Mouse (Mus musculus) embryo, embryonic 11 days (tissue): ENCODE data around the gene Eid3.

Experiments
- DNase-seq: peaks from one replicate; pipeline ENCODE4 v3.0.0-alpha.2; 2015

Gene Eid3

GRCm38 (mm10) chr10:82863106-82863680 is 3.2 kb upstream of the Eid3 start:
- no peak for DNase-seq

DNA sequence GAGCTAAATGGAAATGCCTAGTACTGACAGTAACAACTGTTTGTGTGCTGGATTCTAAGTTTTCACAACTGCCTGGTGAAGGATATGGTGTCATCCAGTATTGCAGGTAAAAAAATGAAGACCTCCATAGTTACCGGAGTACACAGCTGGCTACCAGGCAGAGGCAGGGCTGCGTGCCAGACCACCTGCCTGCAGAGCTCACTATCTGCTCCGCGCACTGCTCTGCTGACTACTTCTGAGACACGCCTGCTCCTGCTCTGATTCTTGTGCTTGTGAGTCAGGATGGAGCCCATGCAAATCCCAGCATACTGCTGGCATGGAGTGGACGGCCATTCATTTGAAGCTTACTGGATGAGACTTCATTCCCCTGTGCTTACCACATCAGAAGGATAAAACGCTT is 2.6 kb upstream of the Eid3 start:
- no peak for DNase-seq

- DNase-seq = no peak
Observed at GRCm38 (mm10) chr10:82866832-82867231, 406 bp downstream of the Eid3 start.

DNA sequence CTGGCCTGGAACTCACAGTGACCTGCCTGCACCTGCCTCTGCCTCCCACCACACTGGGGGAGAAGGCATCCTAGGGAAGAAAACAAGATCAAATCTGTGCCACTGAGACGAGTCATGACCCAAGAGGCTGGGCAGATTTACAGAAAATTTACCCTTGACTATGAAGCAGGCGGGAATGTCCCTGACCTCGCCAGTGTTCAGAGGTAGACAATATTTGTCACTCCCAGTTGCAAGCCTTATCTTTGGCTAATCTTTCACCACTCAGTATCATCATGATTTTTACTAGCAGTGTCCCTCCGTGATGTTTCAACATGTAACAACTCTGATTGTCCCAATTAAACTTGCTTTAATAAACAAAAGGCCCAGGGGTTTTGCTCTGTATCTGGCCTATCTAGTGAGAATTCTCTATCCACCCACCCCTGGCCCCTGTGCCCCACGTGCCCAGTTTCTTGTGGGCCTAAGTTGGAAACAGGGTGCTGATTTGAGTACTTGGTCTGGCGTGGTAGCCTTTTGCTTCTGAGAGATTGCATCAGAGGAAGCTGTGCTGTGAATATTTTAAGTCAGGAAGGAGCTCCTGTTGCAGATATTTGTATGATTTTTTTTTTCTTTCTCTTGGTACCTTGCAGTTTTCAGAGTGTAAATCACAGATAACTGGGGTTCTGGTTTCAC is 2.1 kb downstream of the Eid3 start:
- DNase-seq = no peak

DNA sequence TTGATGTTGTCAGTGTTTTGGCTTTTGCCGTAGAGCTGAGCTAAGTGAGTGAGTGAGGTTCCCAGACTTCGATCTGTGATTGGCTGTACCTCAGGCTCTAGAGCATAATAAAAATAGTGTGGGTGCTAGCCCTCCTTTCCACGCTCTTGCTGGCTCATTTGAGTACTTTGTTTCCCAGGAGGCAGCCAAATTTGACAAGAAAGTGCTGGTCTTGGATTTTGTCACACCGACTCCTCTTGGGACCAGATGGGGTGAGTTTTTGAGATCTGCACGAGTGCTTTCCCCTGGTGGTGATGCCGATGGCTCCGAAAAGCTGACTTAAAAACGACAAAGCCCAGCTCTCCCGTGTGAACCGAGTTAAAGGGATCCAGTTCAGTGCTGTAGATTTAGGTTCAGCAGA is 9.0 kb downstream of the Eid3 start:
- no peak for DNase-seq

GRCm38 (mm10) chr10:82876076-82876796 is 9.8 kb downstream of the Eid3 start:
- peak; percentile 34 for DNase-seq

DNA sequence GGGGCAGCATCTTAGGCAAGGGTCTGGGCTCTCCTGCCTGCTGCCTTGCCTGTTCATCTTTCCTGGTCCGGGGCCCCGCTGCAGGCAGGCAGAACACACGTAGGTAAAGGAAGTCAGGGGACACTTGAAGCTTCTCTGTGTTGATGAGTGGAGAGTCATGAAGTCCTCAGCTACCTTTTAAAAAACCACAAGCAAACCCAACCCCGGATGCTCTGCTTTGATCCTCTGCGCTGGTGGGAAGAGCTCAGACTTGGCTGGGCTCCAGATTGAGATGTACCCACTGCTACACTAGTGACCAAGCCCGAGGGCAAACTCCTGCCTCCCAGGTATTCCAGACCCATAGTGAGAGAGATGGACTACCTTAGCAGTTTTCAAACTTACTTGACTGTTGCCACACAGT is 20.9 kb downstream of the Eid3 start:
- DNase-seq = no peak

- DNase-seq = no peak
Observed at GRCm38 (mm10) chr10:82888576-82888975, 22.1 kb downstream of the Eid3 start.

GRCm38 (mm10) chr10:82889447-82889973 is 23.1 kb downstream of the Eid3 start:
- no peak for DNase-seq

DNA sequence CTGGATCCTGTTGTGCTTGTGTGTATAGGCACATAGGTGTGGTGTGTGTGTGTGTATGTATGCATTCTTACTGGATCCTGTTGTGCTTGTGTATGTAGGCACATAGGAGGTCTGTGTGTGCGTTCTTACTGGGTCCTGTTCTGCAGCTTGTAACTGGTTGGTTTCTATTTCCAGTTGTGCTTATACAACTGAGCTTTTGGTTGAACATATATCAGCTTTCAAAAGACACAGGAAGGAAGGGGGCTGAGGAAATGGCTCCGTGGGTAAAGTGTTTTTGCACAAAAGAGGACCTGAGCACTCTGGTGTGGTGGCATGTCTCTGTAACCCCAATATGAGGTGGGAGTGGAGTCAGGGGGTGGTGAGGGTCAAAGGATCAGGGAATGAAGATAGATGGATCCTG is 24.5 kb downstream of the Eid3 start:
- no peak for DNase-seq

GRCm38 (mm10) chr10:82891427-82891826 is 25.0 kb downstream of the Eid3 start:
- DNase-seq = no peak

DNA sequence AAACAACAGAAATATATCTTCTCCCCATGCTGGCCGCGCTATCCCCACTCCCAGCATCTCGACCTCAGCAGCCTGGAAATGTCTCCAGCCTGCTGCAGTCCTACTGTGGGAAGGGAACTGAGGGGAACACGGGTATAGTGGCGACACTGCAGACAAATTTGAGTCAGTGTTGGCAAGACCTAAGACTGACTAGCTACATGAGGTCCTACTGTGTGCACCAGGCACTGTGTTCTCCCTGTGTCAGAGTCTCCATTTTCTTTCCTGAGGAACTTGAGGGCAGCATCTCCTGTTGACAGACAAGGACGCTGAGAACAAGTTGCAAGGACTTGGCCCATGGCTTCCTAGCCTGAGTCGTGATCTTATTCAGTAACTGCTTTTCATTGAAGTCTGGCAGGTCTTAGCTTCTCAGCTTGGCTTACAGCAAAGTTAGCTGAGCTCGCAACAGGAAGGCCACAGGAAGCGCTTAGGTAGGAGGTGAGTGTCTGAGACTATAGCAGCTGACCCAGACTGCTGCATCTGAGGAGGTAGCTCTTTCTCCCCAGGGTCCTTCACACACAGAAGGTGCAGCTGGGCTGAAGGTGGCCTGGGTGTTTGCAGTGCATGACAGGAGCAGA is 26.1 kb downstream of the Eid3 start:
- DNase-seq = no peak

- no peak for DNase-seq
Observed at GRCm38 (mm10) chr10:82893872-82894650, 27.6 kb downstream of the Eid3 start.

- DNase-seq = no peak
Observed at GRCm38 (mm10) chr10:82897936-82898335, 31.5 kb downstream of the Eid3 start.

DNA sequence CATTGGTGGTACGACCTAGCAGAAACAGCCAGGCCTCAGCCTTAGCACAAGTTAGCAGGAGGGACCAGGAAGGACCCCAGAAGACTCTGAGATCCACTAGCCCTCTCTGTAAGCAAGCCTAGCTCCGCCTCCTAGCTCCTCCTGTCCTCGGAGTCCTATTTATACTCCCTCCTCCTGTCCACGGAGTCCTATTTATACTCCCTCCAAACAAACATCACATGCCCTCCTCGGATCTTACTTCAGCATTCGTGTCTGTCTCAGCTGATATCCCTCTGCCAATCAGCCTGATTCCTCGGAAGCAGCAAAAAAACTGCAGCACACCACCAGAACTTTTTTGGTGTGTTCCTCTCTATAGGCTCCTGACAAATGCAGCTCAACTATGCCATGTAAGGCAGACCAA is 32.5 kb downstream of the Eid3 start:
- DNase-seq = no peak

GRCm38 (mm10) chr10:82899810-82900421 is 33.5 kb downstream of the Eid3 start:
- peak; percentile 26 for DNase-seq

GRCm38 (mm10) chr10:82900546-82900945 is 34.1 kb downstream of the Eid3 start:
- DNase-seq = peak; percentile 55

GRCm38 (mm10) chr10:82901436-82901835 is 35.0 kb downstream of the Eid3 start:
- DNase-seq = peak; percentile 81

- DNase-seq = no peak
Observed at GRCm38 (mm10) chr10:82908526-82908925, 42.1 kb downstream of the Eid3 start.

DNA sequence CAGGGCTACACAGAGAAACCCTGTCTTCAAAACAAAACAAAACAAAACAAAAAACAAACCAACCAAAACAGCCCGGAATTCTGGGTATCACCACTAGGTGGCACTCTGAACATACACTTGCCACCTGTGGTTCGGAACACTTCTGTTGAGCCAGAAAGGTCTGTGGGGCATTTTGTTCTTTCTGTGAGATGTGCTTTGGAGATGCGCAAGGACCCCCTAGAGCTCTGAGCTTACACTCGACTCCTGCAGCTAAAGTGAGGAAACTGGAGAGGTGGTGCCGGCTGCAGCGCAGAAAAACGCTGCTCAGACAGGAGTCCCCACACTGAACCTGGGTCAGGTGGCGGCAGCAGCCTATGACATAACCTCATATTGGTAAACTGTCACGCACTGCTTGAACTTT is 43.0 kb downstream of the Eid3 start:
- DNase-seq = peak; percentile 83

- DNase-seq = no peak
Observed at GRCm38 (mm10) chr10:82910198-82910597, 43.8 kb downstream of the Eid3 start.

- DNase-seq = no peak
Observed at GRCm38 (mm10) chr10:82913238-82913637, 46.8 kb downstream of the Eid3 start.
